Mouse (Mus musculus) brain, embryonic 14.5 days (tissue): ENCODE measurements around the gene C1qtnf1.

Experiments
- CTCF ChIP-seq: fragments of 200-500 bp; IDR thresholded peaks from 2 replicates; pipeline ENCODE4 v1.5.1; 2012; ENCODE audit warnings: inconsistent platforms, mild to moderate bottlenecking, moderate library complexity, borderline replicate concordance; ENCODE audit not compliant: insufficient read depth, insufficient read length; ENCODE audit errors: extremely low read depth
- POLR2A ChIP-seq: fragments of 200-500 bp; IDR thresholded peaks from 2 replicates; pipeline ENCODE4 v1.6.1; 2012; ENCODE audit warnings: mild to moderate bottlenecking, inconsistent platforms, borderline replicate concordance; ENCODE audit not compliant: poor library complexity, insufficient read depth, insufficient read length, severe bottlenecking; ENCODE audit errors: extremely low read depth

DNA sequence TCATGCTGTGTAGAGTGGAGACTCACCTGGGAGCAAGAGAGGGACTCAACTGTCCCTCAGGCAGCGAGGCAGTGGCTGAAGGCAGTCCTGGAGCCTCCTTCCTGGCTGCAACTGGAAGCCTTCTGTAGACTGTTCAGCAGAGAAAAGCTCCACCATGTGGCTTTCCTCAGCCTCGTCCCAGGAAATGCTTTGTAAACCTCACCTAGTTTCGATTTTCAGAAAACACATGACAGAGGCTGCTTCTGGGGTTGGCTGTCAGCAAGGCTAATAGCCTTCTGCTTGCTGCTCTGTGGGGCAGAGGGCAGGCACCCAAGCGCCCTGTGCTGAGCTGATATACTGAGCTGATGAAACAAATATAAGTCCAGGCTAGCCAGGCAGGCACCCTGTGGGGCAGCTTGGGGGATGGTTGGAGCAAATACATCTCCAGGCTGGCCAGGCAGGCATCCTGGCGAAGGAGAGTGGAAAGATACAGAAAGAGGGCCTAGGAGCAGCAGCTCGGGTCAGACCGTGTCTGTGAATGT, 26.2 kb upstream of the C1qtnf1 start, which contains the start of gene Lgals3bp:
- no peak for TF ChIP-seq POLR2A
- TF ChIP-seq CTCF, result peak; percentile 24; the same call in 1 of the 2 replicates
